Mouse (Mus musculus) MEL (cell line): ENCODE data around the gene Nap1l1.

Experiments used
- BHLHE40 ChIP-seq: IDR thresholded peaks from 2 replicates; pipeline ENCODE4 v1.6.1; 2012; ENCODE audit warnings: low read depth, mild to moderate bottlenecking, inconsistent platforms, low read length, improper control_type of control experiment, borderline replicate concordance
- CTCF ChIP-seq, 3 experiments: IDR thresholded peaks in 2 of 3; conservative IDR thresholded peaks in 1 of 3; 2 replicates each; pipeline ENCODE4 v1.5.1; 2011 to 2012; ENCODE audit warnings: low read length in 3 of 3, low read depth in 2 of 3, mild to moderate bottlenecking in 2 of 3, improper control_type of control experiment in 1 of 3, inconsistent platforms in 1 of 3, mixed read lengths in 1 of 3, moderate library complexity in 1 of 3; ENCODE audit not compliant: control insufficient read depth in 1 of 3, insufficient read depth in 1 of 3, poor library complexity in 1 of 3, severe bottlenecking in 1 of 3
- MAFK ChIP-seq: IDR thresholded peaks from 2 replicates; pipeline ENCODE4 v1.6.1; 2011; ENCODE audit warnings: low read depth, mild to moderate bottlenecking, low read length, improper control_type of control experiment, borderline replicate concordance
- MEF2A ChIP-seq: IDR thresholded peaks from 2 replicates; pipeline ENCODE4 v1.6.1; 2014; ENCODE audit warnings: low read depth, mild to moderate bottlenecking, inconsistent platforms, low read length, improper control_type of control experiment; ENCODE audit not compliant: poor library complexity, insufficient replicate concordance, severe bottlenecking; ENCODE audit errors: extremely low read depth
- POLR2A ChIP-seq, 2 experiments: IDR thresholded peaks; 2 replicates each; pipeline ENCODE4 v1.6.1; 2011 to 2012; ENCODE audit warnings: low read length in 2 of 2, mild to moderate bottlenecking in 2 of 2, control low read depth in 1 of 2, improper control_type of control experiment in 1 of 2, low read depth in 1 of 2, moderate library complexity in 1 of 2; ENCODE audit not compliant: control insufficient read depth in 1 of 2, insufficient read depth in 1 of 2, poor library complexity in 1 of 2
- ZKSCAN1 ChIP-seq: IDR thresholded peaks from 2 replicates; pipeline ENCODE4 v1.6.1; 2012; ENCODE audit warnings: low read depth, mild to moderate bottlenecking, inconsistent platforms, low read length, improper control_type of control experiment, moderate library complexity
- ZNF384 ChIP-seq: IDR thresholded peaks from 2 replicates; pipeline ENCODE4 v1.6.1; 2012; ENCODE audit warnings: low read depth, mild to moderate bottlenecking, inconsistent platforms, low read length, improper control_type of control experiment

DNA sequence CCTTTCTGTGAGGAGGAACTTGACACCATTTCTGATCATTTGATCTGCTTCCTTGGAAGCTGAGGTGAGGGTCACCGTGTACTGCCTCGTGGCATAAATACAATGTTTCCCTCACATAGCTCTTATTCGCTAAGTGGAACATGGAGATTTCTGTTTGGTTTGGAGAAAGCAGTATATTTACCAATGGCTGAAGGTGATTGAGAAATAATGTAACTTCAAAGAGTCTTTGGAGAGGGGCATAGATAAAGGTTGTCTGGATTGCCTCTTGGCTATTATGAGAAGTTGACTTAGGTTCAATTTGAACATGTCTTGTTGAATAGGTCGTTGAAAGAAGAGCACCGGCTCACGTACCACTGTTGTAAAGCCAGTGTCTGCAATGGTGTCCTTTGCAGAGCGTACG, 61.7 kb downstream of the Nap1l1 start:
- no peak for TF ChIP-seq ZKSCAN1
- TF ChIP-seq CTCF (IDR thresholded peaks at IDR 0.05 in 2 of 3, conservative IDR thresholded peaks at IDR 0.05 in 1 of 3; ENCODE audit: control insufficient read depth in 1 of 3, insufficient read depth in 1 of 3, low read depth in 2 of 3, low read length in 3 of 3, poor library complexity in 1 of 3, severe bottlenecking in 1 of 3) = no peak
- TF ChIP-seq ZNF384 = no peak
- no peak for TF ChIP-seq POLR2A (IDR thresholded peaks at IDR 0.05; ENCODE audit: control insufficient read depth in 1 of 2, insufficient read depth in 1 of 2, low read depth in 1 of 2, low read length in 2 of 2, poor library complexity in 1 of 2)
- TF ChIP-seq MEF2A = no peak
- TF ChIP-seq BHLHE40 = no peak
- no peak for TF ChIP-seq MAFK
